Comparison of ENCODE assay signal across 8 mouse cellular contexts in the genomic region with DNA sequence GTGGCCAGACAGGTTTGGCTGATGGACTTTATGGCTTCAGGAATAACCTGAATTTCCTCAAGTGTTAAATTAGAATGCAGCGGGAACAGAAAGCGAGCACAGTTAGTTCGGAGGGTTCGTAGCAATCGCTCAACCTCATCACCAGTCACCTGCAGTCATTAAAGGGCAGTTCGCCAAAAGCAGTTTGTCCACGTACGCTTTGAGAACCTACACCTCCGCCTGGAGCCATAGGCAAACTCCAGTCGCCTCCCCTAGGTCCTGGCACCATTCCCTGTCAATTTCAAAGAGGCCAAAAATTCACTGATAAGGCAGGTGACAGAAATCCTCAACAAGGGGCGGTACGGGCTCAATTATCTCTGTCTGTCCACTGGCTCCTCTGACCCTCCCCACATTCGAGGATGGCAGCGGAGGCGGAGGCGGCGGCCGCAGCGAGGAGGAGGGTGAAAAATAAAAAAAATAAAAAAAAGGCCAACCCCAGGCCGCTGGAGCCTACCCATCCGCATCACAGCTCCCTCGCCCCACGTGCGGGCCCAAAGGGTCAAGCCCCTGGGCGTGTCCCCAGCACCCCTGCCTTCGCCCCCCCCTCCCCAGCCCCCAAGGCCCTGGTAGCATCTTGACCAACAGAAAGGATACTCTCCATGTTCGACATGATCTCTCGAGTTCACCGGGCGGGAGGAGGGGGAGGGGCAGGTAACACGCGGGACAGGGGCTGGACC. TPM values are rescaled to one million over a fixed set of nuclear protein-coding genes. Genes with fewer than 3 reads are reported as not detected.
DNase-seq lines count a peak whose midpoint lies in the region; ATAC-seq lines count a peak whose summit lies in the region.

No protein-coding gene starts in this region.

- ATAC-seq in forebrain, embryonic 11.5 days (replicated peaks; ENCODE audit: low FRiP score) = peak; percentile 48
- ATAC-seq in hematopoietic stem cell, adult 5-6 weeks (replicated peaks in 1 of 2; ENCODE audit: insufficient read depth in 1 of 2, low FRiP score in 2 of 2, low TSS enrichment in 1 of 2, low read depth in 1 of 2, poor library complexity in 2 of 2, severe bottlenecking in 2 of 2) = peak; percentile 23 to 46; a peak in 3 of 4 replicates

- peak overlapping the region; percentile 52 for H3K4me3 ChIP-seq in forebrain, embryonic 11.5 days (ENCODE audit: low read depth, low read length)

- DNase-seq in adrenal gland, adult (ENCODE audit: inconsistent age in 2 of 2, low spot score in 1 of 2) = peak; percentile 40 to 75
- no peak for DNase-seq in adrenal gland, postnatal 25 days
- DNase-seq in c-Kit-negative CD71-positive TER-119-positive erythroid progenitor cells, embryonic 14.5 days (ENCODE audit: low read depth, low spot score) = peak; percentile 9
- no peak for DNase-seq in forebrain, embryonic 11.5 days (ENCODE audit: low spot score)
- peak; percentile 4 for DNase-seq in layer of hippocampus, adult 8-10 months (ENCODE audit: low spot score in 2 of 2)
- DNase-seq in lung, postnatal 25 days (ENCODE audit: low spot score) = peak; percentile 9
- peak; percentile 4 to 13 for DNase-seq in right cerebral cortex, adult 2 months (ENCODE audit: low spot score in 2 of 2)

- H3K4me1 ChIP-seq in forebrain, embryonic 11.5 days (replicated peaks; ENCODE audit: control insufficient read depth, insufficient read depth, low read length) = no peaks in the 10 kb centered on the region

- H3K27me3 ChIP-seq in forebrain, embryonic 11.5 days (ENCODE audit: control insufficient read depth, insufficient read depth, low read length) = no peaks in the 10 kb centered on the region

- peak overlapping the region; percentile 55 for H3K9ac ChIP-seq in forebrain, embryonic 11.5 days (ENCODE audit: low read length)

- WGBS in forebrain, embryonic 11.5 days = 22% methylated on average over 30 of the region's 32 CpGs

- H3K4me2 ChIP-seq in forebrain, embryonic 11.5 days (ENCODE audit: low read depth, low read length, severe bottlenecking) = peak overlapping the region; percentile 56

- no peaks in the 10 kb centered on the region for H3K9me3 ChIP-seq in forebrain, embryonic 11.5 days (ENCODE audit: control insufficient read depth, low read length)

- no peak overlapping the region for H3K27ac ChIP-seq in forebrain, embryonic 11.5 days (ENCODE audit: low read depth, low read length)

- no peaks in the 10 kb centered on the region for H3K36me3 ChIP-seq in forebrain, embryonic 11.5 days (ENCODE audit: control insufficient read depth, insufficient read depth, low read length)

RNA-seq across cellular contexts. Expression of gene 2610002M06Rik, which starts 0.5 kb away (rescaled TPM):
- 11.0 and 15.8 TPM in 2 replicates for total RNA-seq in adrenal gland, postnatal 25 days (2021)
- polyA plus RNA-seq in forebrain, embryonic 11.5 days (2014; fragmentation: Nextera tagmentation; extraction: Ambion mirVana) = 8.7 and 9.5 TPM in 2 replicates
- total RNA-seq in hematopoietic stem cell, adult 5-6 weeks (2017) = 24.5 and 25.5 TPM in 2 replicates
- total RNA-seq in layer of hippocampus, adult 8-10 months (2022) = 10 to 100 TPM; 27.7 to 32.7 (median 30.0) TPM

RNA-seq across cellular contexts. Expression of gene Tent5d, which starts 23.3 kb away (rescaled TPM):
- not detected in 2 replicates for total RNA-seq in adrenal gland, postnatal 25 days (2021)
- polyA plus RNA-seq in forebrain, embryonic 11.5 days (2014; fragmentation: Nextera tagmentation; extraction: Ambion mirVana) = not detected in 2 replicates
- total RNA-seq in hematopoietic stem cell, adult 5-6 weeks (2017) = not detected in 2 replicates
- not detected for total RNA-seq in layer of hippocampus, adult 8-10 months (2022)

Comparison
In these comparisons a context has a peak if more than half of its experiments do, and no peak if none do; other contexts are left out.
1. DNase-seq: peak in adrenal gland, adult (2 of 2), c-Kit-negative CD71-positive TER-119-positive erythroid progenitor cells, embryonic 14.5 days (single experiment), layer of hippocampus, adult 8-10 months (2 of 2), lung, postnatal 25 days (single experiment) and right cerebral cortex, adult 2 months (2 of 2); none in adrenal gland, postnatal 25 days (single experiment) and forebrain, embryonic 11.5 days (single experiment).